Mouse (Mus musculus): Measurements from ENCODE around the gene Gprin1. TPM values are rescaled to one million over a fixed set of nuclear protein-coding genes. Genes with fewer than 3 reads are reported as not detected.
A peak's percentile ranks its signal among the peaks of the same experiment; 100 is the strongest.

The Gprin1 gene
- polyA plus RNA-seq (2012; ENCODE audit: insufficient read depth, insufficient read length, missing spikeins) = not detected in 2 replicates

DNA sequence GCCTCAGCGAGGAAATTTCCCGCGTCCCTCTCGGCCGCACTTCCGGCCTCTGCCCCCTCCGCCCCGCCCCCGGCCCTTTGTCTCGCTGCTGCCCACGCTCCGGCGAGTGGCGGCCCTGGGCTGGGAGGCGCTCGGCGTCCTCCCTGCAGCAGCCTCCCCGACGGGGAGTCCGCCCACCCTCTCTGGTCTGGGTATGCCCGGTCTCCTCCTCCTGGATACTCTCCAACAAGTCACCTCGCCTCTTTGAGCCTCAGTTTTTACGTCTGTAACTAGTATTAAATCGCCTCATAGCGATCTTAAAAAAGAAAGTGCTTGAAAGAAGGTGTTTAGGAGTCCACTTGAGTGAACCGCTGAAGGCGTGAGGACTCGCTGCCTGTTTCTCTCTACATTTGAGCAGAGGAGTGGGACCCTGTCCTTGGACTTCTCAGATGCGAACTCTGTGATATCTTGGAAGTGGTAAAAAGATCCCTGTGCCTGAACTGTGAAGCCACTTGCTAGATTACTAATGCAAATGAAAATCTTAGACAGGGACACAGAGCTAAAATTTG is at the start of gene Gprin1:
Gene Gprin1 (minus strand): TSS at position 11 of the 548 bp plus-strand sequence.
- no peak for TF ChIP-seq CTCF (IDR thresholded peaks at IDR 0.05; ENCODE audit: low read depth, low read length)
- no peak for TF ChIP-seq POLR2A (IDR thresholded peaks at IDR 0.05; ENCODE audit: borderline replicate concordance, low read depth, low read length)
- Histone ChIP-seq H3K4me3 (ENCODE audit: insufficient read depth, low read length) (peak within 1 kb of the TSS; percentile 25; the same call in 1 of the 2 replicates), H3K27ac (ENCODE audit: insufficient read depth, low read depth, low read length) (no peak within 1 kb of the TSS), H3K4me1 (ENCODE audit: control insufficient read depth, insufficient read depth, low read length) (no peaks in the 10 kb centered on the region)

GRCm38 (mm10) chr13:54798740-54799139 is 49.1 kb upstream of the Gprin1 start:
- TF ChIP-seq CTCF (IDR thresholded peaks at IDR 0.05; ENCODE audit: low read depth, low read length) = no peak
- no peak for TF ChIP-seq POLR2A (IDR thresholded peaks at IDR 0.05; ENCODE audit: borderline replicate concordance, low read depth, low read length)
- Histone ChIP-seq H3K4me3 (ENCODE audit: insufficient read depth, low read length) (no peak overlapping the region), H3K4me1 (ENCODE audit: control insufficient read depth, insufficient read depth, low read length) (no peaks in the 10 kb centered on the region), H3K27ac (ENCODE audit: insufficient read depth, low read depth, low read length) (no peak overlapping the region)

DNA sequence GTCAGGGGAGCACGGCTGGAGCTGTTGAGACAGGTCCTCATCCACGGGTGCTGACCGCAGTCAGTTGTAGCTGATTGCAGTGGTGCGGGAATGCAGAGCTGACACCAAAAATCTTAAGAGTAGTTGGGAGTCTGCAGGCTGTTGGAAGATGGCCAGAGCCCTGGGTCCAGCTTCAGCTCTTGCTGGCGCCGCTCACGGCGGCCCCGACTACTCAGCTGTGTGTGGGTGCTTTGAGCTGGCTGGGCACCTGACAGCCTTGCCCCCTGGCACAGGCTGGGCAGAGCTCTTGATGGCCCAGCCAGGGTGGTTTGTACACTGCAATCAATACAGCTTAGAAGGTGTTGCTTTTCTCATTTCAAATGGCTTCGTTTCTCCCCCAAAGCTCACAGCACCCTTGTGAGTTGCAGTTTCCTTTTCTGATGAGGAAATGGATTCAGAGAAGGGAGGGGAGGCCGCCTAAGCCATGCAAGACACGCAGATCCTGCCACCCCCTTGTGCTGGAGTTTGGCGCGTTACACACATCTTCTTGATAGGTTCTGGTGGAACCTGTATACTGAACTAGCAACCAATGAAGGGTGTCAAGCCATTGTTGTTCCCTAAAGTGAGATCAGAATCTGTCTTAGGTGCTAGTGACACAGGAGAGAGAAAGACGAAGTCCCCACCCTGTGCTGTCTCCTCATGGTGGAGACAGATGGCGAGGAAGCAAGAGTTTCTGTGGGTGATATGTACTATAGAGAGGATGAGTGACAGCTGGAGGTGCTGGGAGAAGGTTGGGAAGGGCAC is 48.4 kb upstream of the Gprin1 start:
- Histone ChIP-seq H3K4me3 (ENCODE audit: insufficient read depth, low read length) (no peak overlapping the region), H3K4me1 (ENCODE audit: control insufficient read depth, insufficient read depth, low read length) (no peaks in the 10 kb centered on the region), H3K27ac (ENCODE audit: insufficient read depth, low read depth, low read length) (no peak overlapping the region)
- no peak for TF ChIP-seq POLR2A (IDR thresholded peaks at IDR 0.05; ENCODE audit: borderline replicate concordance, low read depth, low read length)
- TF ChIP-seq CTCF (IDR thresholded peaks at IDR 0.05; ENCODE audit: low read depth, low read length) = no peak

GRCm38 (mm10) chr13:54797356-54797755 is 47.7 kb upstream of the Gprin1 start:
- no peak overlapping the region for H3K4me3 ChIP-seq (ENCODE audit: insufficient read depth, low read length)
- H3K27ac ChIP-seq (ENCODE audit: insufficient read depth, low read depth, low read length) = no peak overlapping the region
- H3K4me1 ChIP-seq (ENCODE audit: control insufficient read depth, insufficient read depth, low read length) = no peaks in the 10 kb centered on the region
- TF ChIP-seq CTCF (IDR thresholded peaks at IDR 0.05; ENCODE audit: low read depth, low read length) (peak; percentile 71), POLR2A (IDR thresholded peaks at IDR 0.05; ENCODE audit: borderline replicate concordance, low read depth, low read length) (no peak)

DNA sequence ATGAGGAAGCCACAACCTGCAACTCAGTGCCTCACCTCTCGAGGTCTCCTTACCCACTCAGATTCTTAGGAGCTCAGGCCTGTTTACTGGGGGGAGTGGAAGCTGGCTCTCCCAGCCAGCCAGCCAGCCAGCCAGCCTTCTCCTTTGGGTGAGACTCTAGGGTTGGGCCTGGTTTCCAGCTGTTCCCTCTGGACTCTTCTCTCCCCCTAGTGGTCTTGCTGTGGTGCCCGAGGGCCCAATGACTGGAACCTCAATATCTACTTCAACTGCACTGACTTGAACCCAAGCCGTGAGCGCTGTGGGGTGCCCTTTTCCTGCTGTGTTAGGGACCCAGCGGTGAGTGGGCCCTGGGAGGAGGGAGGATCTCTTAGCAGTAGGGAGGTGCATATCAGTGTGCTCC is 45.2 kb upstream of the Gprin1 start:
- no peak overlapping the region for H3K4me3 ChIP-seq (ENCODE audit: insufficient read depth, low read length)
- TF ChIP-seq POLR2A (IDR thresholded peaks at IDR 0.05; ENCODE audit: borderline replicate concordance, low read depth, low read length) = no peak
- no peak for TF ChIP-seq CTCF (IDR thresholded peaks at IDR 0.05; ENCODE audit: low read depth, low read length)
- H3K27ac ChIP-seq (ENCODE audit: insufficient read depth, low read depth, low read length) = no peak overlapping the region
- H3K4me1 ChIP-seq (ENCODE audit: control insufficient read depth, insufficient read depth, low read length) = no peaks in the 10 kb centered on the region; the same call in 1 of the 2 replicates

- Histone ChIP-seq H3K27ac (ENCODE audit: insufficient read depth, low read depth, low read length) (no peak overlapping the region), H3K4me1 (ENCODE audit: control insufficient read depth, insufficient read depth, low read length) (no peaks in the 10 kb centered on the region; the same call in 1 of the 2 replicates), H3K4me3 (ENCODE audit: insufficient read depth, low read length) (no peak overlapping the region)
- TF ChIP-seq CTCF (IDR thresholded peaks at IDR 0.05; ENCODE audit: low read depth, low read length) (no peak), POLR2A (IDR thresholded peaks at IDR 0.05; ENCODE audit: borderline replicate concordance, low read depth, low read length) (no peak)
Observed at GRCm38 (mm10) chr13:54794002-54794577, 44.4 kb upstream of the Gprin1 start.

DNA sequence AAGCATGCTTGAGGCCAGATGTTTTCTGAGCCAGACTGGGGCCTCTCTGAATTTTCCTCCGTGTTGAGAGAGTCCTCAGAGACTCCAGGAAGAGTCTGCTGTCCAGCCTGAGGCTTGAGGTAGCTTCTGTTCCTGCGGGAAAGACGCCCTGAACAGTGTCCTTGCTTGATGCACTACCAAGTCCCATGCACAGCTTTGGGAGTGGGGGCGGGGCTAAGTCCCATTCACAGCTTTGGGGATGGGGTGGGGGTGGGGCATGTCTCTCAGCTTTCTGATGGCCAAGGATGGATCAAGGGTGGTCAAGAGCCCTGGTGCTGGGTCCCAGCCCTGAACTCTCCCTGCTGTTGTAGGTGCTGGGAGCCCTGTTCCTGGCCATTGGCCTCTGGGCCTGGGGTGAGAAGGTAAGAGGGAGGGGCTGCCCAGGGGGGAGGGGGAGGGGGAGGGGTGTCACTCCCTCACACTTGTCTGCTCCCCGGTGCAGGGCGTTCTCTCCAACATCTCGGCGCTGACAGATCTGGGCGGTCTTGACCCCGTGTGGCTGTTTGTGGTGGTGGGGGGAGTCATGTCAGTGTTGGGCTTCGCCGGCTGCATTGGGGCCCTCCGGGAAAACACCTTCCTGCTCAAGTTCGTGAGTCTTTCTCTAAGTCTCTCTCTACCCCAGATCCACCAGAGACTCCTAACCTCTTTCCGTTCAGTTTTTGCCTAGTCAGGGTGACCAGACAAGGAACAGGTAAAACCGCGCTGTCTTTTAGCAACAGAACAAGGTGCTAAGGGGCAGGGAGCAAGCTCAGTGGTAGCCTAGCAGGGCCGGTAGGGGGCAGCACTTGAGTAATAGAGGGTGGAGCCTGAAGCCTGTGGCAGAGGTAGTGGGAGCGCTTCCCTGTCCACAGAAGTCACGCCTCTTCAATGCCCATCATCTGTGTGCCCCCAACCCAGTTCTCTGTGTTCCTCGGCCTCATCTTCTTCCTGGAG is 42.9 kb upstream of the Gprin1 start:
- Histone ChIP-seq H3K27ac (ENCODE audit: insufficient read depth, low read depth, low read length) (no peak overlapping the region), H3K4me3 (ENCODE audit: insufficient read depth, low read length) (no peak overlapping the region), H3K4me1 (ENCODE audit: control insufficient read depth, insufficient read depth, low read length) (no peaks in the 10 kb centered on the region; the same call in 1 of the 2 replicates)
- TF ChIP-seq CTCF (IDR thresholded peaks at IDR 0.05; ENCODE audit: low read depth, low read length) (0 out of 2 replicates have a peak, but pooled peaks have one; percentile 7), POLR2A (IDR thresholded peaks at IDR 0.05; ENCODE audit: borderline replicate concordance, low read depth, low read length) (no peak)

DNA sequence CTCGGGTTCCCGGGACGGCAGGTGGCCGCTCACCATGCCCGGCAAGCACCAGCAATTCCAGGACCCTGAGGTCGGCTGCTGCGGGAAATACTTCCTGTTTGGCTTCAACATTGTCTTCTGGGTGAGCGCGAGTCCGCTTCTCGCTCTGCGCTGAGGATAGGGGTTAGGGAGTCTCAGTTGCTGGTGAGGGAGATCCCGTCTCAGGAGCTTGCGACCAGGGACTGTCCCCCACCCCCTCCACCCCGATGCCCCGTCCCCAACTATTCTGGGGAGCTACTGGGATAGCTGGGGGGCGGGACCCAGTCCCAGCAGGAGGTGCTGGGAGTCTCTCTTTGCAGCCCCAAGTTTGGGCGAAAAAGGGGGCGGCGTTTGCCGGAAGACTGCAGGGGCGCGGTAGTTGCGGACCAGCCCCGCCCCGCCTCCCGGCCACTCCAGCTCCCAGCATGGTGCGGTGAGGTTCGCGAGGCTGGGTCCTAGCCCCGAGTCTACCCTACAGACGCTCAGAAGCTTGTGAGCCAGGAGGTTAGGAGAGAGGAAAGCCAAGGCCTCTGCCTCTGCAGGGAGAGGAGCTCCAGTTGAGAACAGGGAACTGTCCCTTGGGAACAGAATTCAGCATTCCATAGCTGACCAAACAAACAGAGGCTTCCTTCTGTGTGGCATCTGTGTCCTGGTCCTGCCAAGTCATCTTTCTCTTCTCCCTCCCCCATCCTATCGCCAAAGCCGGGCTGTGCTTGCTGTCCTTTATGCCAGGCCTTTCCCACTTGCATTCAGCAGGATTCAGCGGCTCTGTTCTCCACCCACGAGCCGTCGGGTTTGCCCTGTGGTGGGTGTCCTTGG is 40.1 kb upstream of the Gprin1 start:
- Histone ChIP-seq H3K4me1 (ENCODE audit: control insufficient read depth, insufficient read depth, low read length) (no peaks in the 10 kb centered on the region; the same call in 1 of the 2 replicates), H3K4me3 (ENCODE audit: insufficient read depth, low read length) (peak overlapping the region; percentile 78), H3K27ac (ENCODE audit: insufficient read depth, low read depth, low read length) (no peak overlapping the region)
- TF ChIP-seq CTCF (IDR thresholded peaks at IDR 0.05; ENCODE audit: low read depth, low read length) (no peak), POLR2A (IDR thresholded peaks at IDR 0.05; ENCODE audit: borderline replicate concordance, low read depth, low read length) (no peak)

All from bone marrow macrophage, adult 2 months (primary cell).